Mouse (Mus musculus) MEL (cell line): Measurements from ENCODE around the gene Rnase4. TPM values are rescaled to one million over a fixed set of nuclear protein-coding genes. Genes with fewer than 3 reads are reported as not detected.

ENCODE experiments used
- DNase-seq: peaks from one replicate; pipeline ENCODE4 v3.0.0; 2011; ENCODE audit warnings: low read depth, low spot score
- H3K27ac ChIP-seq: 2 replicates; pipeline ENCODE4 v1.5.1; 2012; ENCODE audit warnings: low read depth, mild to moderate bottlenecking, control low read depth, low read length, moderate library complexity; ENCODE audit not compliant: control insufficient read depth
- H3K27me3 ChIP-seq, 2 experiments: fragments of 150-350 bp in 1 of 2; sonication (generic) in 1 of 2; 2 replicates each; pipeline ENCODE4 v1.6.1; 2012; ENCODE audit warnings: low read length in 2 of 2, mild to moderate bottlenecking in 2 of 2, improper control_type of control experiment in 1 of 2, moderate library complexity in 1 of 2; ENCODE audit not compliant: insufficient read depth in 2 of 2, control insufficient read depth in 1 of 2
- H3K36me3 ChIP-seq, 2 experiments: 2 replicates each; pipeline ENCODE4 v1.6.1; 2012 to 2014; ENCODE audit warnings: low read length in 2 of 2, improper control_type of control experiment in 1 of 2, inconsistent platforms in 1 of 2, mild to moderate bottlenecking in 1 of 2; ENCODE audit not compliant: insufficient read depth in 2 of 2, control insufficient read depth in 1 of 2
- H3K4me1 ChIP-seq, 2 experiments: fragments of 150-350 bp in 1 of 2; sonication (generic) in 1 of 2; 2 replicates each; pipeline ENCODE4 v1.6.1; 2012; ENCODE audit warnings: low read length in 2 of 2, improper control_type of control experiment in 1 of 2, mild to moderate bottlenecking in 1 of 2; ENCODE audit not compliant: insufficient read depth in 2 of 2, control insufficient read depth in 1 of 2
- H3K4me3 ChIP-seq, 2 experiments: fragments of 150-350 bp in 1 of 2; sonication (generic) in 1 of 2; 2 replicates each; pipeline ENCODE4 v1.5.1; 2012; ENCODE audit warnings: low read depth in 2 of 2, low read length in 2 of 2, mild to moderate bottlenecking in 2 of 2, moderate library complexity in 2 of 2, control low read depth in 1 of 2, improper control_type of control experiment in 1 of 2; ENCODE audit not compliant: control insufficient read depth in 1 of 2, insufficient read depth in 1 of 2
- H3K79me2 ChIP-seq: 2 replicates; pipeline ENCODE4 v1.6.1; 2012; ENCODE audit warnings: mild to moderate bottlenecking, low read length, moderate library complexity; ENCODE audit not compliant: control insufficient read depth, poor library complexity, insufficient read depth
- H3K9ac ChIP-seq: 2 replicates; pipeline ENCODE4 v1.6.1; 2012; ENCODE audit warnings: low read depth, mild to moderate bottlenecking, control low read depth, low read length, moderate library complexity; ENCODE audit not compliant: control insufficient read depth, poor library complexity, severe bottlenecking
- H3K9me3 ChIP-seq: fragments of 150-350 bp; sonication (generic); replicated peaks from 2 replicates; pipeline ENCODE4 v1.6.1; 2012; ENCODE audit warnings: mild to moderate bottlenecking, low read length, improper control_type of control experiment, moderate library complexity; ENCODE audit not compliant: insufficient read depth
- CHD1 ChIP-seq: IDR thresholded peaks from 2 replicates; pipeline ENCODE4 v1.6.1; 2012; ENCODE audit warnings: low read depth, mild to moderate bottlenecking, inconsistent platforms, low read length, improper control_type of control experiment
- CTCF ChIP-seq, 3 experiments: IDR thresholded peaks in 2 of 3; conservative IDR thresholded peaks in 1 of 3; 2 replicates each; pipeline ENCODE4 v1.5.1; 2011 to 2012; ENCODE audit warnings: low read length in 3 of 3, low read depth in 2 of 3, mild to moderate bottlenecking in 2 of 3, improper control_type of control experiment in 1 of 3, inconsistent platforms in 1 of 3, mixed read lengths in 1 of 3, moderate library complexity in 1 of 3; ENCODE audit not compliant: control insufficient read depth in 1 of 3, insufficient read depth in 1 of 3, poor library complexity in 1 of 3, severe bottlenecking in 1 of 3
- E2F4 ChIP-seq: IDR thresholded peaks from 2 replicates; pipeline ENCODE4 v1.6.1; 2011; ENCODE audit warnings: low read depth, low read length, improper control_type of control experiment, borderline replicate concordance
- EP300 ChIP-seq, 2 experiments: IDR thresholded peaks; 2 replicates each; pipeline ENCODE4 v1.6.1; 2011; ENCODE audit warnings: improper control_type of control experiment in 2 of 2, low read length in 2 of 2, low read depth in 1 of 2, mild to moderate bottlenecking in 1 of 2
- ETS1 ChIP-seq: IDR thresholded peaks from 2 replicates; pipeline ENCODE4 v1.6.1; 2012; ENCODE audit warnings: low read depth, mild to moderate bottlenecking, inconsistent platforms, low read length, improper control_type of control experiment, moderate library complexity
- GABPA ChIP-seq: IDR thresholded peaks from 2 replicates; pipeline ENCODE4 v1.6.1; 2012; ENCODE audit warnings: low read depth, mild to moderate bottlenecking, inconsistent platforms, low read length, improper control_type of control experiment, moderate library complexity
- JUND ChIP-seq: IDR thresholded peaks from 2 replicates; pipeline ENCODE4 v1.6.1; 2011; ENCODE audit warnings: low read depth, mild to moderate bottlenecking, improper control_type of control experiment, low read length
- MAZ ChIP-seq: IDR thresholded peaks from 2 replicates; pipeline ENCODE4 v1.6.1; 2012; ENCODE audit warnings: low read depth, mild to moderate bottlenecking, inconsistent platforms, low read length, improper control_type of control experiment
- MXI1 ChIP-seq: IDR thresholded peaks from 2 replicates; pipeline ENCODE4 v1.6.1; 2011; ENCODE audit warnings: mild to moderate bottlenecking, low read depth, low read length, improper control_type of control experiment
- MYB ChIP-seq: IDR thresholded peaks from 2 replicates; pipeline ENCODE4 v1.6.1; 2011; ENCODE audit warnings: mild to moderate bottlenecking, low read depth, low read length, improper control_type of control experiment
- MYC ChIP-seq: IDR thresholded peaks from 2 replicates; pipeline ENCODE4 v1.6.1; 2011; ENCODE audit warnings: low read depth, mild to moderate bottlenecking, low read length, improper control_type of control experiment, moderate library complexity
- NRF1 ChIP-seq: IDR thresholded peaks from 2 replicates; pipeline ENCODE4 v1.6.1; 2014; ENCODE audit warnings: low read depth, mild to moderate bottlenecking, inconsistent platforms, low read length, improper control_type of control experiment, moderate library complexity; ENCODE audit not compliant: poor library complexity, insufficient read depth, severe bottlenecking
- POLR2A ChIP-seq, 2 experiments: IDR thresholded peaks; 2 replicates each; pipeline ENCODE4 v1.6.1; 2011 to 2012; ENCODE audit warnings: low read length in 2 of 2, mild to moderate bottlenecking in 2 of 2, control low read depth in 1 of 2, improper control_type of control experiment in 1 of 2, low read depth in 1 of 2, moderate library complexity in 1 of 2; ENCODE audit not compliant: control insufficient read depth in 1 of 2, insufficient read depth in 1 of 2, poor library complexity in 1 of 2
- POLR2AphosphoS2 ChIP-seq: IDR thresholded peaks from 2 replicates; pipeline ENCODE4 v1.6.1; 2011; ENCODE audit warnings: low read length, improper control_type of control experiment
- RAD21 ChIP-seq: IDR thresholded peaks from 2 replicates; pipeline ENCODE4 v1.6.1; 2011; ENCODE audit warnings: mild to moderate bottlenecking, low read depth, low read length, improper control_type of control experiment
- TBP ChIP-seq: IDR thresholded peaks from 2 replicates; pipeline ENCODE4 v1.8.0; 2011; ENCODE audit warnings: low read depth, low read length, improper control_type of control experiment
- TCF12 ChIP-seq: IDR thresholded peaks from 2 replicates; pipeline ENCODE4 v1.6.1; 2014; ENCODE audit warnings: low read depth, mild to moderate bottlenecking, inconsistent platforms, low read length, improper control_type of control experiment, moderate library complexity
- UBTF ChIP-seq: IDR thresholded peaks from 2 replicates; pipeline ENCODE4 v1.6.1; 2012; ENCODE audit warnings: low read depth, mild to moderate bottlenecking, inconsistent platforms, low read length, improper control_type of control experiment, moderate library complexity, borderline replicate concordance; ENCODE audit not compliant: insufficient read depth
- USF1 ChIP-seq: IDR thresholded peaks from 2 replicates; pipeline ENCODE4 v1.6.1; 2014; ENCODE audit warnings: low read depth, mild to moderate bottlenecking, inconsistent platforms, low read length, improper control_type of control experiment, moderate library complexity
- ZC3H11A ChIP-seq: IDR thresholded peaks from 2 replicates; pipeline ENCODE4 v1.6.1; 2012; ENCODE audit warnings: low read depth, mild to moderate bottlenecking, inconsistent platforms, low read length, improper control_type of control experiment
- ZMIZ1 ChIP-seq: IDR thresholded peaks from 2 replicates; pipeline ENCODE4 v1.6.1; 2012; ENCODE audit warnings: low read depth, mild to moderate bottlenecking, inconsistent platforms, low read length, improper control_type of control experiment, moderate library complexity
- ZNF384 ChIP-seq: IDR thresholded peaks from 2 replicates; pipeline ENCODE4 v1.6.1; 2012; ENCODE audit warnings: low read depth, mild to moderate bottlenecking, inconsistent platforms, low read length, improper control_type of control experiment
- polyA plus RNA-seq, 2 experiments: library from polyadenylated mRNA; stranded (reverse) in 1 of 2; unstranded in 1 of 2; fragments of >175 nt in 1 of 2; fragments of >200 nt in 1 of 2; gene quantifications; 2 replicates each; pipeline versions ENCODE4 v1.2.1 to v1.2.4; 2012; ENCODE audit warnings: low replicate concordance in 2 of 2, low read depth in 1 of 2; ENCODE audit not compliant: insufficient read length in 2 of 2, insufficient read depth in 1 of 2, missing spikeins in 1 of 2
- total RNA-seq: library from RNA; depleted of rRNA; stranded (reverse); fragments of 300-350 nt; gene quantifications from 2 replicates; pipeline ENCODE4 v1.2.3, GENCODE M21; 2012

Rnase4 gene
- total and polyA plus RNA-seq, 3 experiments: 0.18 TPM; not detected in 2

GRCm38 (mm10) chr14:51051941-51052340 is 38.9 kb upstream of the Rnase4 start:
- Histone ChIP-seq H3K36me3 (no peaks in the 10 kb centered on the region), H3K9ac (no peak overlapping the region)
- no peak for DNase-seq
- TF ChIP-seq E2F4 (no peak), TBP (no peak), MXI1 (no peak), USF1 (no peak), MAZ (no peak), CHD1 (no peak), TCF12 (no peak), GABPA (no peak), POLR2AphosphoS2 (no peak), CTCF (IDR thresholded peaks at IDR 0.05 in 2 of 3, conservative IDR thresholded peaks at IDR 0.05 in 1 of 3; ENCODE audit: control insufficient read depth in 1 of 3, insufficient read depth in 1 of 3, low read depth in 2 of 3, low read length in 3 of 3, poor library complexity in 1 of 3, severe bottlenecking in 1 of 3) (no peak), ZNF384 (no peak), ZC3H11A (no peak), RAD21 (no peak), MYC (no peak), NRF1 (no peak), MYB (no peak), ETS1 (no peak)
- TF ChIP-seq, all 39 proteins: peak for 0
- H3K27ac ChIP-seq: no peak overlapping the region
- no peaks in the 10 kb centered on the region for H3K79me2 ChIP-seq
- H3K4me1 ChIP-seq: no peaks in the 10 kb centered on the region
- no peak overlapping the region for H3K4me3 ChIP-seq
- H3K9me3 ChIP-seq: no peaks in the 10 kb centered on the region
- H3K27me3 ChIP-seq: peaks cover 0 to 6% of the 10 kb centered on the region in 2 experiments; a peak in 3 of 4 replicates

- H3K36me3 ChIP-seq: no peaks in the 10 kb centered on the region; a peak in 1 of 4 replicates
- H3K27me3 ChIP-seq: peaks cover 0 to 6% of the 10 kb centered on the region in 2 experiments; a peak in 3 of 4 replicates
- no peak for DNase-seq
- no peak overlapping the region for H3K4me3 ChIP-seq
- no peaks in the 10 kb centered on the region for H3K79me2 ChIP-seq
- peaks cover 0 to 4% of the 10 kb centered on the region in 2 experiments; a peak in 1 of 4 replicates for H3K4me1 ChIP-seq
- H3K27ac ChIP-seq: no peak overlapping the region
- no peaks in the 10 kb centered on the region for H3K9me3 ChIP-seq
- no peak for TF ChIP-seq ZNF384
- no peak for TF ChIP-seq MYB
- TF ChIP-seq GABPA: no peak
- TF ChIP-seq E2F4: no peak
- no peak for TF ChIP-seq POLR2AphosphoS2
- no peak for TF ChIP-seq MAZ
- TF ChIP-seq EP300 (IDR thresholded peaks at IDR 0.05; ENCODE audit: low read depth in 1 of 2, low read length in 2 of 2): no peak
- no peak for TF ChIP-seq JUND
- TF ChIP-seq POLR2A (IDR thresholded peaks at IDR 0.05; ENCODE audit: control insufficient read depth in 1 of 2, insufficient read depth in 1 of 2, low read depth in 1 of 2, low read length in 2 of 2, poor library complexity in 1 of 2): no peak
- no peak for TF ChIP-seq ZMIZ1
- TF ChIP-seq ZC3H11A: no peak
- no peak for TF ChIP-seq RAD21
- no peak for TF ChIP-seq USF1
- TF ChIP-seq UBTF: no peak
- TF ChIP-seq ETS1: no peak
- no peak for TF ChIP-seq MYC
- no peak for TF ChIP-seq CTCF (IDR thresholded peaks at IDR 0.05 in 2 of 3, conservative IDR thresholded peaks at IDR 0.05 in 1 of 3; ENCODE audit: control insufficient read depth in 1 of 3, insufficient read depth in 1 of 3, low read depth in 2 of 3, low read length in 3 of 3, poor library complexity in 1 of 3, severe bottlenecking in 1 of 3)
- TF ChIP-seq, all 39 proteins: peak for 0
- H3K9ac ChIP-seq: no peak overlapping the region
These were observed 37.7 kb upstream of the Rnase4 start for GRCm38 (mm10) chr14:51053176-51053575.
